Mouse (Mus musculus) stomach, postnatal 0 days (tissue): Measurements from ENCODE around the gene Zmym6.

Source experiments
- CTCF ChIP-seq: IDR thresholded peaks from 2 replicates; pipeline ENCODE4 v1.5.1; 2016; ENCODE audit warnings: antibody characterized with exemption, low read depth, mild to moderate bottlenecking, moderate library complexity
- EP300 ChIP-seq: optimal IDR thresholded peaks from 2 replicates; pipeline ENCODE3; 2016; ENCODE audit warnings: antibody characterized with exemption

- TF ChIP-seq CTCF (no peak), EP300 (no peak)
Measured at GRCm38 (mm10) chr4:127124331-127124730, 47.1 kb downstream of the Zmym6 start.
